Mouse (Mus musculus): ENCODE data around the gene Dnaja1. TPM values are rescaled to one million over a fixed set of nuclear protein-coding genes. Genes with fewer than 3 reads are reported as not detected.

Gene Dnaja1
- 100 to 1,000 TPM; 102 to 123 TPM for total RNA-seq (2021)
- long read RNA-seq, experiment 1, full-length matches to known transcripts: 128 of 155 reads
- long read RNA-seq, experiment 1, partial matches to known transcripts: 8 of 155 reads
- long read RNA-seq, experiment 1, other reads (novel, unspliced or antisense): 19 of 155 reads
- long read RNA-seq, experiment 2, full-length matches to known transcripts: 124 of 145 reads
- long read RNA-seq, experiment 2, partial matches to known transcripts: 5 of 145 reads
- long read RNA-seq, experiment 2, other reads (novel, unspliced or antisense): 16 of 145 reads

GRCm38 (mm10) chr4:40722011-40722666, at the start of gene Dnaja1:
Gene Dnaja1 (plus strand): TSS chr4:40722150.
- peak; percentile 99 for DNase-seq (ENCODE audit: low spot score in 2 of 2)

GRCm38 (mm10) chr4:40673526-40673925, 48.4 kb upstream of the Dnaja1 start:
- DNase-seq (ENCODE audit: low spot score in 2 of 2): no peak

DNA sequence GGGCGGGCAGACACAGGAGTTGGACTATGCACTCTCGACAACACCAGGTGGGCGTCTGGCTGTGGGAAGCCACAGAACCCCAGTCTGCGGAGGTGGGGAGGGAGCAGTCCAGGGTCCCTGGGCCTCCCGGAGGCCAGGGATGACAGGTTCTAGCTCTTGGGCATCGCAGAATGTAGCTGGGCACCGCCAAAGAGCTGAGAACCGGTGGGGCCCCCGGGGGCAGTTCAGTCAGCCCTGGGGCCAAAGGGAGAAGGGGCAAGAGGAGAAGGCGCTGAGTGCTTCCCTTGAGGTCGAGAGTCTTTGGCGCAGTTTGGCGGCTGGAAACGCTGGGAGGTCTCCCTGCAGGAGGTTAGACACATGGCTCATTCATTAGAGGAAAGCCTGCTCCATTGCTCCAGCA, 45.6 kb upstream of the Dnaja1 start:
- no peak for DNase-seq (ENCODE audit: low spot score in 2 of 2)

DNA sequence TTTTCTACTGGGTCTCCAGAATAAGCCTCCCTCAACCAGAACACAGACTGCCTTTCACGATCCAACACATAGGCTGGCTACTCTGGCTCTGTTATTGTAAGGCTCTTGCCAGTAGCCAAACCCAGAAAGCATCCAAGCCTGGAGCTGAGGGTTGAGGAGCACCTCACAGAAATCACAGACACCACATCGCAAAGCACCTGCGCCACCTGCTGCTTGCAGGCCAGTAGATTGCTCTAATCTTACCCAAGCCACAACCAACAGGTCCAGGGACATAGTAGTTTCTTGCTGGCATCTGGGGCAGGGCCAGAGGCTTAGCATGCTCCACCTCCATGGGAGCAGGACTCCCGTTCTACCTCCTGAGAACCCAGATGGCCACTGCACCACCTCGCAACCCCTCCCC, 44.8 kb upstream of the Dnaja1 start:
- DNase-seq (ENCODE audit: low spot score in 2 of 2): no peak

- no peak for DNase-seq (ENCODE audit: low spot score in 2 of 2)
Measured at GRCm38 (mm10) chr4:40680250-40680860, 41.6 kb upstream of the Dnaja1 start.

- DNase-seq (ENCODE audit: low spot score in 2 of 2): peak in 1 of 2 experiments; percentile 53
Measured at GRCm38 (mm10) chr4:40681908-40682307, 40.0 kb upstream of the Dnaja1 start.

GRCm38 (mm10) chr4:40682359-40682758, 39.6 kb upstream of the Dnaja1 start:
- DNase-seq (ENCODE audit: low spot score in 2 of 2): no peak

GRCm38 (mm10) chr4:40683306-40683705, 38.6 kb upstream of the Dnaja1 start:
- no peak for DNase-seq (ENCODE audit: low spot score in 2 of 2)

GRCm38 (mm10) chr4:40691100-40691499, 30.9 kb upstream of the Dnaja1 start:
- DNase-seq (ENCODE audit: low spot score in 2 of 2): no peak

DNA sequence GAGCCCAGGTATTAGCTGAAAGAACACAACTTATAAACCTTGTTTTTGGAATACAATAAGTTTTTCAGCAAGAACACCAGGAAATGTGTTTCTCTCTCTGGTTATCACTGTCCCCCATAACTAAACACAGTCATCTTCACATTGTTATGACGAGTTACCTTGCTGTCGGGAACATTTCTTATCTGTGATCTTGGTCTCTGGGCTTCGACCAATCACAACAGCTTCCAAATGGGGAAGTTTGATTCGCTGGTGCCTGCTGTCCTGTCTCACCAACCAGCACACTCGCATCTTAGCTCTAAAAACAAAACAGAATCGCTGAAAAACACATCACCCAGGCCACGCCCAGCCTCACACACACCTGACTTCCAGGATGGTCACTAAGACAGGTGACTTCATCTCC, 24.9 kb upstream of the Dnaja1 start:
- DNase-seq (ENCODE audit: low spot score in 2 of 2): no peak

DNA sequence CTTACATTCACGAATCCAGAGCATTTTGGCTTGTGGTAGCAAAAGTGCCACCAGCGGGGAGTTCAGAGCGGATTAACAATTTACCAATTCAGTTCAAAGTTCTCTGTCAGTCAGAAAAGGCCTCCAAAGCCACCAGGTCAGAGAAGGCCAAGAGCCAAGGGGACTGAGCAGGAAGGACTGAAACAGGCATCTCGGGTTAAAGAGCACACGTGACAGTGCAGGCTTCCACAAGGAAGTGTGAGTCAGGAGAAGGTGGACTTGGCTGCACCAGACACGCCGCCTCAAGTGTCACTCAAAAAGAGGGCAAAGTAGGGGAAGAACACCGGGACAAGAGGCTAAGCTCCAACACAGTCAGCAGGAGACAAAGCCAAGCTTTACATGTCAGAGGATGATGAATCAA, 21.7 kb upstream of the Dnaja1 start:
- no peak for DNase-seq (ENCODE audit: low spot score in 2 of 2)

GRCm38 (mm10) chr4:40701796-40702195, 20.2 kb upstream of the Dnaja1 start:
- no peak for DNase-seq (ENCODE audit: low spot score in 2 of 2)

DNA sequence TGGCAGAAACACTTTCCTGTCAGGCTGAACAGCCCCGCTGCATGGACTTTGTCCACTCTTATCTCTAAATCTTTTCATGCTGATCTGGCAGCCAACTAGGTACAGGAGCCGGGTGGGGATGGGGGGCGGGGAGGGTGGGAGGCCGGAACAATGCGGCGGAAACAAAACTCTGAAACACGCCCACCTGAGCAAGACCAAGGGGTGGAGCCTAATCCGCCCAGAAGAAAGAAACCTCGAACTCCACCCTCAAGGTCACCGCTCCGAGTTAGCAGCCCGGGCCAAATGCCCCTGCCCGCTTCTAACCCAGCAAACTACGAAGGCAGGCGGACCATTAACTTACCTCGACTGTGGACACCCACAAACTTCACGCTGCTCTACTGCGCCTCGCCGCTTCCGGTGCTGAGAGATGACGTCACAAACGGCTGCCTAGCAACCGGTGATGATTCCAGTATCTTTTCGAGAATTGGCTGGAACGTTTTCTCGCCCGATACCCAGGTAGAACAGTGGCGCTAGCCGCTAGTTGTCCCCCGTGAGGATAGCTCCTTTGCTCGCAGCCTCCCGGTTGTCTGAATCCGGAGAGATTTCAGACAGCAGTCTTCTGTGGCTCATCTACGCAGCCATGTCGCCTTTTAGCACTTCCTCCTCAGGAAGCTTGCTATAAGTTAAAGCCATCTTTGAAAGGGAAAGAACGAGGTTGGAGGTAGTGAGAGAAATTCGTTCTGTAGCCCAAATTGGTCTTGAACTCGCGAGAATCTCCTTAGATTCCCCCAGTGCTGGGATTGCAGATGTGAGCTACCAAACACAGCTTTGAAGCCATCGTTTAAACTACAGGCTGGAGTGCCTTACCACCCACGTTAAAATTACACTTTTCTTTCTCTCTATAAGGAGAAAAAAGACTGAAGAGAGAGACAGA, 18.9 kb upstream of the Dnaja1 start, which contains the start of gene Aptx:
TSS of gene Aptx (minus strand) at position 398 of the 913 bp plus-strand sequence.
- peak; percentile 85 to 94 for DNase-seq (ENCODE audit: low spot score in 2 of 2)

DNA sequence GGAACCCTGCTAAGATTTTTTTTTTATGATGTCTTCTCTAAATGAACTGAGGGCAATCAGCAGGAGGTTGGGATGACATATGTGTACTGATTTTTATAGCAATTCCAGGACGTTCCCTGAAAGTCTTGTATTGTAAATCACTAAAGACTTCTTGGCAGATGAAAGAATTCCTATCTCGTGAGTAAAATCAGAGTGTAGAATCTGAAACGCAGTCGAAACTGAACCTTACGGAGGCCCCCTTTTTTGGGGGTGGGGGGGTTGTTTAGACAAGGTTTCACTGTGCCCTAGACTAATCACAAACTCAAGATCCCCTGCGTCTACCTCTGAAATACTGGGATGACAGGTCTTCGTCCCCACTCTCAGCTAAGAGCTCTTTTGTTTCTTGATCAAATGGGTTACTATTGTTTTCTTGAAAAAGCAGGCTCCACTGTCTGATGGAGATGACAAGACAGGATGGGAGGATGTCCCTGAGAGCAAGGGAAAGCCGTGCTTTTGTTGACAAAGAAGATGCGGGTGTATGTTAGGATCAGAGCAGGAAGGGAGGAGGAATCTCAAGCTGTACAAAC, 18.2 kb upstream of the Dnaja1 start:
- no peak for DNase-seq (ENCODE audit: low spot score in 2 of 2)

- DNase-seq (ENCODE audit: low spot score in 2 of 2): no peak
Measured at GRCm38 (mm10) chr4:40717141-40717540, 4.8 kb upstream of the Dnaja1 start.

- no peak for DNase-seq (ENCODE audit: low spot score in 2 of 2)
Measured at GRCm38 (mm10) chr4:40720910-40721309, 1.0 kb upstream of the Dnaja1 start.

DNA sequence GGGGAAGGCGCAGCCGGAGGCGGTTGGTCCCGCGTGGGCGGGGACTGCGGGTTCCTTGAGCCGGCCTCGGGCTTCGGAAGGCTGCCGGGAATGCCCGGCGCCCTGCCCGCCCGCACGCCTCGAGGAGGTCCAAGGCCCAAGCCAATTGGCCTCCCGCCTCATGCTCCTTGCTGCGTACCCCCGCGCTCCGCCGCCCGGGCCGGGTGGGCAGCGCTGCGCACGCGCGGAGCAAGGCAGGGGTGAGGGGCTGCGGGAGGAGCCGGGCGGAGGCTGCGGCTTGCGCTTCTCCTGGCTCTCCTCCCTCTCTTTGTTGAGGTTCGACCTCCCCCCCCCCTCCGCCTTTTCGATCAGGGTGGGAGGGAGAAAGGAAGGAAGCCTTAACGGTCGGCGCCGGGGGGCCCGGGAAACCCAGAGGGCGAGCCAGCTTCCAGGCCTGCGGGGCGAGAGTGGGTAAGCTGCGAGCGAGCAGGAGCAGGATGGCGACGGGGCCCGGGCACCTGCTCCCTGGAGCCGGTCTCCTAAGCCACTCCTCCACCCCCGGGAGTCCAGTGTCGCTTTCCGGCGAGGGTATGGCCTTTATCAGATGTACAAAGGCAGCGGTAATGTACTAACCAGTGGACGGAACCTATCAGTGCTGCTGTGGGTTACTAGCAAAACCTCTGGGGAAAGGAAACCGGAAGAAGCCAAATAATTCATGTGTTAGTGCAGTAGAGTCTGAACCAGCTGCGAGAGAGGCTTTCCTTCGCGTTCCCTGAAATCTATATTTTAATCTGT, 924 bp downstream of the Dnaja1 start:
- DNase-seq (ENCODE audit: low spot score in 2 of 2): peak; percentile 54 to 80

DNA sequence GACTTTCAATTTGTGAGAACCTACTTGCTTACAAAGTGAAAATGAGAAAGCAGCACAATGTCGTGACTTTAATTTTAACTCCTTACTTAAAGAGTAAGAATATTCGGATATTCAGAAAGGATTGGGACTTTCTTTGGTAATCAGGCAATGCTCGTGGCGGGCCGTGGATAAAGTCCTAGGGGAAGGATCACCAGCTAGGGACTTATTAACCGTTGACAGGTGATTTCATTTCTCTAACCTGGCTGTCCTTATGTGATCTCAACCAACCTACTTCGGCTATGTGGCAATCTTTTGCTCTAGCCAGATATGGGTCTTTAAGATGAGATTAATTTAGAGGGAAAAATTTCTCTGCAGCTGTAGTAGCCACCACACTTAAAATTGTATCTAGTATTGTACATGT, 3.2 kb downstream of the Dnaja1 start:
- no peak for DNase-seq (ENCODE audit: low spot score in 2 of 2)

GRCm38 (mm10) chr4:40725554-40725953, 3.6 kb downstream of the Dnaja1 start:
- DNase-seq (ENCODE audit: low spot score in 2 of 2): no peak

DNA sequence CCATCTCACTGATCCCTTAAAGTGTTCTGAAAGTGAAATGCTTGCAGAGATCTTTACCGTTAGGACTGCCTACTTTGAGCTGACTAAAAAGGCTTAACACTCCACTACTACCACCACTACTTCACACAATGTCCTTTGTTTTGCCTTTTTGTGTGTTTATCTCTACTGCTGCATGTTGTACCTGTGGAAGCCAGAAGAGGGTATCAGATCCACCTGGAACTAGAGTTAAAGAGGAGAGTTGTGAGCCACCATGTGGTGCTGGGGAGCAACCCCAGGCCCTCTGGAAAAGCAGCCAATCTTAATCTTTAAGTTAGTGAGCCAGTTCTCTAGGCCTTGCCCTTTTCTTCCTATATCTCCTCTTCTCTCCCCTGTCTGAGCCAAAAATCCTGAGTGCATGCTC, 5.3 kb downstream of the Dnaja1 start:
- no peak for DNase-seq (ENCODE audit: low spot score in 2 of 2)

Measured in gastrocnemius, postnatal 4 days (tissue).